Mouse (Mus musculus): ENCODE data around the gene Akr1c18.

The Akr1c18 gene

GRCm38 (mm10) chr13:4101691-4102090 is 48.8 kb downstream of the Akr1c18 start:
- no peak for DNase-seq

Data from right cerebral cortex, postnatal 25 days (tissue).